Mouse (Mus musculus) telencephalon, adult 2 months (tissue): ENCODE data around the gene Psrc1.
A peak's percentile ranks its signal among the peaks of the same experiment; 100 is the strongest.

Source experiments
- DNase-seq: peaks from one replicate; pipeline ENCODE4 v3.0.0-alpha.2; 2011; ENCODE audit warnings: low read depth, low spot score

The Psrc1 gene

DNA sequence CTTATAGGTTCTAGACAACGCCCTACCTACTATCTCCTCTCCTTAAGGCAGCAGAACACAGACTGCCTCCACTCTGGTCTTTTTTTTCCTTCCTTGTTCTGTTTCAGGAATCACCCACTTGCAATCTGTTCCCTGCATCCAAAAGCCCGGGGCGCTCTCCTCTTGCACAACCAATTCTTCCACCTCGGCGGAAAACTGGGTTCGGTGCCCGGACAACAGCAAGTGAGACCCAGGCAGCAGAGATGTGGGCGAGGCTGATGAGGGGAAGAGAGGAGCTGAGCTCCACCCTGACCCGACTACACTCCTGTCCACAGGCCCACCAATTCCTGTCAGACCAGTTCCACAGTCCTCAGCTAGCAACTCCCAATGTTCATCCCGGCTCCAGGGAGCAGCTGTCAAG lies 2.5 kb downstream of the Psrc1 start:
- peak; percentile 87 for DNase-seq

DNA sequence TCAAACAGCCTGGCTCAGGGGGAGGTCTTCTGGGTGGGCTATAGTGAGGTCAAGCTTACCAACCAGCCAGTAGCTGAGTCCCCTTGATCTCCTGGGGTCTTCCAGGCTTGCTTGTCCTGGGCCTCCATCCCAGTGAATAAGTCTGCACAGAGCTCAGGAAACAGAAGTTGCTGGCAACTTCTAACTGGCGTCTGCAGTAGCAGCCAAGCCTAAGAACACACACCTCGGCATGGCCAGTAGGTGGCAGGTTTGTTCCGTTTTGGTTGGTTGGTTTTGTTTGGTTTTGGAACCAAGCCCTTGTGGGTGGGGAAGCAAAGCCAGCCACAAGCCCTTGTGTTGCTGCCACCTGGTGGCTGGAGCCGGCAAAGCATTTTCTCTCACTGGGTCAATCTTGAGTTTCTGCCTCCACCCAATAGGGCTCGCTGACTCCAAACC lies 5.5 kb downstream of the Psrc1 start:
- DNase-seq = peak; percentile 97

DNA sequence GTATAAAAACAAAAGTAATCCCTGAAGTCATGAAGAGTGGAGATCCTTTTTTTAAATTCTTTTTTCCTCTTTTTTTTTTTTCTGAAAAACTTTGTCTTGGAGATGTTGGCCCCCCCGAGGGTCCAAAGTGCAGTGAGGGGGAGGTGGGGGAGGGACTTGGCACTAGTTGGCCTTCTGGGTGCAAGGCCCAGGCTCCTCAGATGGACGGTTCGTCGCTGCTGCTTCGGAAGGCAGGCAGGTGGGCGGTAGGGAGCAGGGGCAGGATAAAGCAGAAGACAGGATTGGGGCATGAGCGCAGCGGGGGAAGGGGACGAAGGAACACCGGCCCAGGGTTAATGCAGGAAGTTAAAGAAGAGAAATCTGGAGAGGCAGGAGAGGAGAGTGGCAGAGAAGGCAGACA lies 8.7 kb downstream of the Psrc1 start:
- DNase-seq = no peak

GRCm38 (mm10) chr3:108392793-108393192 lies 9.2 kb downstream of the Psrc1 start:
- no peak for DNase-seq

DNA sequence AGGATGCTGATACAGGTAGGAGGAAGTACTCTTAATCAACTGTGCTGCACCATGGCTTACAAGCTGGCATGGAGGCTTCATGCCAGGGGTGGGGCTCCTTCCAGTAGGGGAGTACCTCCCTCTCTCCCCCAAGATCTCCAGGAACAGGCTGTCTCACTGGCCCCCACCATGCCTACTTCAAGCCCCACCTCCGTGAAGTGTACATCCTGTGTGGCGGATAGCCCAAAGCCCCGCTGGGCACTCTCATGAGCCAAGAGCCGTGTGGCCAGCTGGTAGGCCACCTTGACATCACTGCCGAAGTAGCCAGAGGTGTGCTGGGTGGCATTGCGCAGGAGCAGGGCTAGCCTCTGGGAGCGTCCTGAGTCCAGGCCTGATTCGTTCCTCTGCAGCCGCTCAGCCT lies 14.6 kb downstream of the Psrc1 start:
- no peak for DNase-seq

- no peak for DNase-seq
Observed at GRCm38 (mm10) chr3:108400442-108400841, 16.8 kb downstream of the Psrc1 start.

DNA sequence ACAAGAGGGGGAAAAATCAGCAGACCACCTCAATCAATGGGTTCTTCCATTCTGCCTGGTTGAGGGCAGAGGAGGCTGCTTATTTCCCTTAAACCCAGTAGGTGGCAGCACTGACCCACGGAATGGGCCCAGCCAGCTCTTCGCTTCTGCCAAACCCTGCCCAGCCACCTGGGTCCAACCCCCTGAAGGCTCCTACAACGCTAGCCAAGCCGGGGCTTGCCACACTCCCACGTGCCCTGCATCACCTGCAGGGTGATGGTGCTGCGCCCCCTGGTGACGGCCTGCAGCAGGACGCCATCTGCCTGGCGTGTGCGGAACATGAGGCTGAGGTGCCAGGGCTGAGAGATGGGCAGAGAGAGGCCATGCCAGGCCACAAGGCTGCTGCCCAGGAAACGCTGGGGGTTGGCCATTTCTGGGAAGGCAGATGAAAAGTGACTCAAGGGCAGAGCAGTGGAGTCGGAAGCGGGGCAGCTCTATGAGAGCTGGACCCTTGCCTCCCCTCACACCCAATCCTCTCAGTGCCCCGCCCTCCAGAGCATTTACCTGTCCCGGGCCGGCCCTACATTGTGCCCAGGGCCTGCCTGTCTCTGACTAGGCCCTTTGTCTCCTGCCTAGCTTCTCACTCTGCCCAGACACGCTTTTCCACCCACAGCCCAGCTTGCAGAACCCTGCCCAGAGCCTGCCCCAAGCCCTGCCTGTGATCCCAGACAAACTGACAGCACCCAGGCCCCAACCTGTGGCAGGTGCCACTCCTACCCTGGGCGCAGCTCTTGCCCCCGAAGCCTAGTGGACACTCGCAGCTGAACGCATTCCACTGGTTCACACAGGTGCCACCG lies 18.3 kb downstream of the Psrc1 start:
- peak; percentile 71 for DNase-seq

DNA sequence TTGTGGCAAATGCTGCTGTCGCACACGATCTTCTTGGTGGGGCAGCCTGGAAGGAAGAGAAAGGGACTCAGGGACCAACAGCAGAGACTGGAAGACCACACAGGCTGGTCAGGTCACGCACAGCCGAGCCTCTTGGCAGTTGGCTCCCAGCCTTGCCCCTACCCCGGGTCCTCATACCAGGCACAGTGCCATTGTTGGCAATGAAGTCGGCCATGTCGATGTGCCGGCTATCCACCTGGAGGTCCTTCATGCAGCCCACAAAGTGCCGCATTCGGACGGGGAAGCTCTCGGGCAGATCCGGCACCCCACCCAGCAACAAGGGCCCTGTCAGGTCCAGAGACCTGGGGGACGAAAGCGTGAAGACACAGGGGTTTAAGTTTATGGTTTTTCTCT lies 18.9 kb downstream of the Psrc1 start:
- DNase-seq = no peak

DNA sequence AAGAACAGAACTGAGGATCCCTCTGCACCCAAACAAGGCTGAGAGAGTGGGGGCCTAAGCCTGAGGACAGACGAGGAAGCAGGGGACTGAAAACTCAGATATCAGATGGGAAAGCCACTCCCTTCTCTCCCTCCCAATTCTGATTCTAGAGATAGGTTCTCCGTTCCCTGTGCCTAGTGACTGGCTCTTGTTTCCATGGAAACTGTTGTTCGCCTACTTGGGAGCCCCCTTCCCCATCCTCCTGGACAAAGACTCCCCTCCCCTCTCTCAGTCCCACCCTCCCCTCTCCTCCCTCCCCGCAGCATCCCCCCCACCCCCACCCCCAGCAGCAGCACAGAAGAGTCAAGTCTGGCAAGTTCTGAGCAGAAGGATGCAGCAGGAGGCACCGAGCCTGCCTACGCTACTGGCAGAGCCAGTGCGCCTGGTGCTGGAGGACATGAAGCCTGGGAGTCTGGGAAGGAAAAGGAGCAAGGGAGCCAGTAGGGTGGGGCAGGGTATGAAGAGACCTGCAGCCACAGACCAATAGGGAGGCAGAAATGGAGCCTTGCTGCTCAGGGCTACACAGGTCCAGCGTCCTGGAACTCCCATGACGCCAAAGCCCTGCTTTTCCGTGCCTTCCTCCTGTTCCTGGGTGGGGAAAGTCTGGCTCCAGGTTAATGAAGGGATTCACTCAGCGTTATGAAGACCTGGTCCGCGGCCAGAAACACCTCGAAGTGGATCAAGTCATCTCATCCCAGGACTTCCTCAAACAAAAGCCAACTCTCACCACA lies 22.1 kb downstream of the Psrc1 start:
- DNase-seq = peak; percentile 78

DNA sequence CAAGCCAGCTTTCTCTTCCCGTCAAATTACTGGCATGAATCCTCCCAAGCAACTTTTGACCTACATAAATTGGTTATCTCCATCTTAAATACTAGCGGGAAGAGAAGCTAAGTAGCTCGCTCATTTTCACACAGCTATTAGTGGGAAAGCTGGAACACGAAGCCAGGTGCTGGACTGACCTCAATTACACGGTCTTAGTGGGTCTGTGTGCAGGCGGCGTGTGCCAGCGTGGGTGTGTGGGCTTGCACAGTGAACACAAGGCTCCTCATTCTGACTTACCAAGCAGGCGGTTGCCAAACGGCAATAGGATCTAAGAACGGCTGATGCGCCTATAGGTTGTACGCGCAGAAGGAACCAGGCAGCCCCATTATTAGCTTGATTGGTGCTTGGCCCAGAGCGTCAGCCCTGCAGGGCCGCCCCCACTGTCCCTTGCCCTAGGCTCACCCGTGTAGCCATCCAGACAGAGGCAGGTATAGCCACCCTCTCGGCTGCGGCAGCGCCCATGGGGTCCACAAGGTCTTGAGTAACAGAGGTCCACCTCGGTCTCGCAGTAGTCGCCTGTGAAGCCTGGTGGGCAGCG lies 22.8 kb downstream of the Psrc1 start:
- peak; percentile 46 for DNase-seq

GRCm38 (mm10) chr3:108408517-108409008 lies 24.9 kb downstream of the Psrc1 start:
- no peak for DNase-seq

DNA sequence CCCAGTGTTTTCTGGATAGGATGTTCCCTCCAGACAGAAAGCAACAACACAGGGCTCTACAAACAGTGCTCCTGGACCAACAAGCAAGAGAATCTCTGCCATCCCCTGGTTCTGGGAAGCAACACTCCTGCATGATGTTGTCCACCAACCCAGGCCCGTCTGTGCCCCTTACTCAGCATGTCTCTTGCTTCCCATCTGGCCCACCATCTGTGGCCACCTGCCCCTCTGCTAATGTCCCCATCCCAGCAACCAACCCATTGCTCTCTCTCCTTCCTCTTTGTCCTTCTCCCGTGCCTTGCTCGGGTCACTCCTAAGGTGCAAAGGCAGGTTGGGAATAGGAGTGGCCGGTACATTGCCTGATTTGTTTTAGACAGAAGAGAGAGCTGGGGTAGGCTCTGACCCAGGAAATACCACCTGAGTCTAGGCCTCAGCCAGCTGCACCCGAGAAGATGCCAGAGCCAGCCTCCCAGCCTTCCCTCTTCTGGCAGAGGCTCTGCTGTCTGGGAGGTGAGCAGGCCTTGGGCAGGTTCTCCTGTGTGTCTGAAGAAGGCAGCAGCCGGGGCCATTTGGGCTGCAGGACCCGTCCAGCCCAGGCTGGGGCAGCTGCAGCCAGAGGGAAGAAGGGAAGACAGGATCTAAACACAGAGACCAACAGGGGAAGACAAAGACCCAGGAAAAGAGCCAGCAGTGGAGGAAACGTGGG lies 26.2 kb downstream of the Psrc1 start:
- no peak for DNase-seq

DNA sequence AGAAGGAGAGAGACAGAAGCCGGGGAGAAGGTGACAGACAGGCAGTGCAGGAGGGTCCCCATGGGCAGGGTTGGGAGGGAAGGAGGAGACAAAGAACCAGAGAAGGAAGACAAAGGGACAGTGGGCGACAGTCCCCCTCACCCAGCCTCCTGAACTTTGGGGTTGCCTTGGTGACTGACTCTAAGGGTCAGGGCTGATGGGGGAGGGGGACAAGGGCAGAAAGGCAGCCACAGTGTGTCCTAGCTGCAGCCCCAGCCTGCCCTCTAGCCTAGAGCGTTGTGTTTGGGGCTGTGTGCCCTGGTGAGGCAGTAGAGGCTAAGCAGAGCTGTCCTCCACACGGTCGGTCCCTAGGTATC lies 26.7 kb downstream of the Psrc1 start:
- no peak for DNase-seq

GRCm38 (mm10) chr3:108411026-108411753 lies 27.6 kb downstream of the Psrc1 start:
- DNase-seq = no peak

- DNase-seq = no peak
Observed at GRCm38 (mm10) chr3:108411754-108412121, 28.1 kb downstream of the Psrc1 start.

DNA sequence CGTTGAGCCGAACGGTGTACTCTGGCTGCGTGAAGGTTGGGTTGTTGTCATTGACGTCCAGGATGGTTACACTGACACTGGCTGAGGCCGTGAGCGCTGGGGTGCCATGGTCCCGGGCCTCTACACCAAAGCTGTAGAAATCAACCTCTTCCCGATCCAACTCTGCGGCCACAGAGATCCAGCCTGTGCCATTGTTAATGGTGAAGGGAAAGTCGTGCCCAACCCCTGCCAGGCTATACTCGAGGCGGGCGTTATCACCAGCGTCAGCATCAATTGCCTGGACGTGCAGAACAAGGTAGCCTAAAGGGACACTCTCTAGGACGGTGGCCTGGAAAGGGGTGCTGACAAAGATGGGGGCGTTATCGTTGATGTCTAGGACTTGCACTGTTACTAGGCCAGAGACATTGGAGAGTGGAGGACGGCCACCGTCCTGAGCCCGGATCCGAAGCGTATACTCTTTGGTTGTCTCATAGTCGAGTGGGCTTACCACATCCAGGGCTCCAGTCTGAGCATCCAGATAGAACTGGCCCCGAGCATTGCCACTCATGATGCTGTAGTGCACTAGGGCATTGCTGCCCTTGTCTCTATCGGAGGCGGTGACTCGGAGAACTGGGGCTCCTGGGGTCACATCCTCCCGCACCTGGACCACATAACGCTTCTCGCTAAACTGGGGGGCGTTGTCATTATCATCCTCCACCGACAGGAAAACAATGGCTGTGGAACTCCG lies 30.2 kb downstream of the Psrc1 start:
- DNase-seq = no peak

DNA sequence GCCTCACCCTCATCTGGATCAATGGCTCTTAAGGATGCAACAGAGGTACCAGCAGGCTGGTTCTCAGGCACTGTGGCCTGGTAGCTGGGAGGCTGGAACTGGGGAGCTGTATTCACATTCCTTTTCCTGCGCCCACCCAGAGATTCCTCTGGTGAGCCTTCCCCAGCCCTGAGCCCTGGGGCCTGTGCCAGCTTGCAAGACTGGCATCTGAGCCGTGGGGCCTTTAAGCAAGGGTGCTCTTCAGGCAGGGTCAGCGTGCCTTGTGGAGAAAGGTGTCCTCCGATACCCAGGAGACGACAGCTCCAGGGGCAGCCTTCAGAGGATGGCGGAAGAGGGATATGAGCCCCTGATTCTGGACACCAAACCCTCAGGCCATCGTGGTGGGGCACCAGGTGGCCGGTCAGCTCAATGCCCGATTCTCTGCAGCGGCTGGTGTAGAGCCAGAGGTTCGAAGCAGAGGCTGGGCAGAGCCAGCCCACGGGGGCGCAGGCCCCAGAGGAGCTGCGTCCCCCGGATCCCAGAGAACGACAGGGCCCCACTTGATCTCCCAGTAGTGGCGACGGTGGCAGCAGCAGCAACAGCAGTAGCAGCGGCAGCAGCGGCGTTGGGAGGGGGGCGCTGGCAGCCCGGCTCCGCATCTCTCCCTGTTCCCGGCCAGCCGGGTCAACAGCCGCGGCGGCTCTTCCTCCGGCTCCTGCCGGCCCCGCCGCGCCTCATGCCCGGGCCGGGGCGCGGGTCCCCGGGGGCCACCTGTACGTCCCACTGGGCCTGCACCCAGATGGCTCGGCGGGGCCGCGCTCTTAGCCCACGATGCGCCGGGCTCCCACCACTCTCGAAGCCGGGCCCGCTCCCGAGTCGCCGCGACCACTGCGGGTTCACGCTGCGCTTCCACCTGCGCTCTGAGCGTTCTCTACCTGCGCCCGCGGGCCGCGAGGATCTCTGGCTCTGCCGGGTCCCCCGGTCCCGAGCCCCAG lies 31.5 kb downstream of the Psrc1 start, which contains the start of gene Celsr2:
Celsr2 (minus strand) TSS at position 696 of the 974 bp plus-strand sequence.
- DNase-seq = no peak

- peak; percentile 72 for DNase-seq
Observed at GRCm38 (mm10) chr3:108415831-108416223, 32.2 kb downstream of the Psrc1 start.

DNA sequence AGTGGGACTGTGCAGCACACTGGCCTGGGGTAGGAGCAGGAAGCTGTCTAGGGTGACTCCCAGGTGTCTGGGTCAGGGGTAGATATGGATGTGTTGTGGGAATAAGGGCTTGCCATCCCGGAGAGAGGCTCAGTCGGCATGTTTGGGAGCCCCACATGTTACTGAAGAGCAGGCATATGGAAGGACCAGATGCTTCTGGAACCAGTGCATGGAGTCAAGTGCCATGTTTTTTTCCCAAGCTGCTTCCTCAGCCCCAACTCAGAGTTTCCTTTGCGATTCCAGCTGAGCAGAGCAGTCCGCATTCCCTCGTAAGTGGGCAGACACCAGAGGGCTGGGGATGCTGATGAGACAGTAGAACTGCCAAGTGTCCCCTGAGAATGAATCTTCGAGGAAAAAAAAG lies 39.4 kb downstream of the Psrc1 start:
- no peak for DNase-seq
